Mouse (Mus musculus): Measurements from ENCODE around the gene Sipa1l2.

Sipa1l2 gene

GRCm38 (mm10) chr8:125569533-125570365 is at the start of gene Sipa1l2:
Gene Sipa1l2 (minus strand): TSS chr8:125569808.
- DNase-seq (ENCODE audit: low spot score): peak; percentile 88

GRCm38 (mm10) chr8:125618543-125619335 is 49.1 kb upstream of the Sipa1l2 start:
- no peak for DNase-seq (ENCODE audit: low spot score)

- no peak for DNase-seq (ENCODE audit: low spot score)
These were observed 47.3 kb upstream of the Sipa1l2 start for GRCm38 (mm10) chr8:125616935-125617334.

- DNase-seq (ENCODE audit: low spot score): no peak
These were observed 46.4 kb upstream of the Sipa1l2 start for GRCm38 (mm10) chr8:125616039-125616438.

- DNase-seq (ENCODE audit: low spot score): no peak
These were observed 43.9 kb upstream of the Sipa1l2 start for GRCm38 (mm10) chr8:125613552-125613951.

- DNase-seq (ENCODE audit: low spot score): no peak
These were observed 42.4 kb upstream of the Sipa1l2 start for GRCm38 (mm10) chr8:125611799-125612560.

- DNase-seq (ENCODE audit: low spot score): no peak
These were observed 41.6 kb upstream of the Sipa1l2 start for GRCm38 (mm10) chr8:125611024-125611798.

GRCm38 (mm10) chr8:125609737-125610136 is 40.1 kb upstream of the Sipa1l2 start:
- DNase-seq (ENCODE audit: low spot score): no peak

- DNase-seq (ENCODE audit: low spot score): no peak
These were observed 38.2 kb upstream of the Sipa1l2 start for GRCm38 (mm10) chr8:125607714-125608223.

- DNase-seq (ENCODE audit: low spot score): no peak
These were observed 37.3 kb upstream of the Sipa1l2 start for GRCm38 (mm10) chr8:125606937-125607336.

- no peak for DNase-seq (ENCODE audit: low spot score)
These were observed 35.4 kb upstream of the Sipa1l2 start for GRCm38 (mm10) chr8:125604817-125605512.

GRCm38 (mm10) chr8:125604213-125604816 is 34.7 kb upstream of the Sipa1l2 start:
- no peak for DNase-seq (ENCODE audit: low spot score)

GRCm38 (mm10) chr8:125603312-125603840 is 33.8 kb upstream of the Sipa1l2 start:
- no peak for DNase-seq (ENCODE audit: low spot score)

- DNase-seq (ENCODE audit: low spot score): no peak
These were observed 30.6 kb upstream of the Sipa1l2 start for GRCm38 (mm10) chr8:125600033-125600686.

GRCm38 (mm10) chr8:125595571-125596508 is 26.2 kb upstream of the Sipa1l2 start:
- no peak for DNase-seq (ENCODE audit: low spot score)

GRCm38 (mm10) chr8:125590363-125590762 is 20.8 kb upstream of the Sipa1l2 start:
- no peak for DNase-seq (ENCODE audit: low spot score)

GRCm38 (mm10) chr8:125586587-125586986 is 17.0 kb upstream of the Sipa1l2 start:
- DNase-seq (ENCODE audit: low spot score): no peak

GRCm38 (mm10) chr8:125584276-125584675 is 14.7 kb upstream of the Sipa1l2 start:
- no peak for DNase-seq (ENCODE audit: low spot score)
